Mouse (Mus musculus) cerebellum, adult 2 months (tissue): ENCODE results near the gene Lactb. TPM values are rescaled to one million over a fixed set of nuclear protein-coding genes. Genes with fewer than 3 reads are reported as not detected.

Experiments used
- DNase-seq, 2 experiments: peaks; one replicate each; pipeline ENCODE4 v3.0.0; 2021
- H3K27ac ChIP-seq: fragments of 200-500 bp; 2 replicates; pipeline ENCODE4 v1.5.1; 2012; ENCODE audit warnings: low read length, control low read depth, inconsistent platforms; ENCODE audit not compliant: insufficient read depth
- H3K27me3 ChIP-seq: fragments of 200-500 bp; 2 replicates; pipeline ENCODE4 v1.6.1; 2012; ENCODE audit warnings: inconsistent platforms, mild to moderate bottlenecking, low read length, moderate library complexity; ENCODE audit not compliant: control insufficient read depth, insufficient read depth
- H3K4me1 ChIP-seq: fragments of 200-500 bp; 2 replicates; pipeline ENCODE4 v1.6.1; 2011; ENCODE audit warnings: low read length; ENCODE audit not compliant: control insufficient read depth, insufficient read depth
- H3K4me3 ChIP-seq: fragments of 200-500 bp; replicated peaks from 2 replicates; pipeline ENCODE3; 2011; ENCODE audit warnings: mild to moderate bottlenecking, low read depth, low read length, control low read depth; ENCODE audit not compliant: insufficient read depth
- CTCF ChIP-seq: fragments of 200-500 bp; IDR thresholded peaks from 2 replicates; pipeline ENCODE4 v1.5.1; 2011; ENCODE audit warnings: low read depth, mild to moderate bottlenecking, control low read depth, low read length, moderate library complexity, borderline replicate concordance; ENCODE audit not compliant: insufficient read depth
- POLR2A ChIP-seq: fragments of 200-500 bp; IDR thresholded peaks from 2 replicates; pipeline ENCODE4 v1.6.1; 2011; ENCODE audit warnings: low read length, control low read depth, borderline replicate concordance; ENCODE audit not compliant: insufficient read depth
- WGBS: fragments of 180-500 bp; shearing (Covaris S2); methylation state at CpG from one replicate; pipeline ENCODE4 v1.1.7; 2018; 5-methylcytosine and 5-hydroxymethylcytosine counted together
- polyA plus RNA-seq: library from polyadenylated mRNA; depleted of rRNA; stranded (reverse); fragments of >200 nt; gene quantifications from 2 replicates; pipeline ENCODE4 v1.2.3, GENCODE M21; 2012

Lactb gene
- polyA plus RNA-seq, 1 experiment: 13.2 TPM

- H3K4me3 ChIP-seq: no peak overlapping the region
- no peak for DNase-seq
- TF ChIP-seq CTCF (no peak), POLR2A (no peak)
- no peaks in the 10 kb centered on the region for H3K27me3 ChIP-seq
- WGBS: 90% methylated on average over 7 of the region's 7 CpGs
- H3K4me1 ChIP-seq: peaks cover 3% of the 10 kb centered on the region; the same call in 1 of the 2 replicates
- no peak overlapping the region for H3K27ac ChIP-seq
Observed at GRCm38 (mm10) chr9:66930351-66930750, 44.9 kb downstream of the Lactb start.

- Histone ChIP-seq H3K27me3 (no peaks in the 10 kb centered on the region), H3K4me3 (no peak overlapping the region), H3K4me1 (peaks cover 3% of the 10 kb centered on the region; the same call in 1 of the 2 replicates), H3K27ac (no peak overlapping the region)
- no peak for TF ChIP-seq POLR2A
- TF ChIP-seq CTCF: no peak
- WGBS: 51% methylated on average over 8 of the region's 8 CpGs
- DNase-seq: peak in 1 of 2 experiments; percentile 74
Observed at GRCm38 (mm10) chr9:66927696-66928402, 47.4 kb downstream of the Lactb start.

GRCm38 (mm10) chr9:66925853-66926252, 49.4 kb downstream of the Lactb start:
- TF ChIP-seq POLR2A: no peak
- TF ChIP-seq CTCF: no peak
- no peak overlapping the region for H3K4me3 ChIP-seq
- WGBS: 85% methylated on average over 3 of the region's 3 CpGs

GRCm38 (mm10) chr9:66922076-66922475, 53.2 kb downstream of the Lactb start:
- Histone ChIP-seq H3K27me3 (no peaks in the 10 kb centered on the region), H3K4me1 (no peaks in the 10 kb centered on the region; the same call in 1 of the 2 replicates), H3K27ac (no peak overlapping the region), H3K4me3 (no peak overlapping the region)
- DNase-seq: no peak
- TF ChIP-seq POLR2A (no peak), CTCF (no peak)
- WGBS: 98% methylated on average over 1 of the region's 1 CpGs

More at GRCm38 (mm10) chr9:66925853-66926252, 49.4 kb downstream of the Lactb start:
- H3K4me1 ChIP-seq: peaks cover 3% of the 10 kb centered on the region; the same call in 1 of the 2 replicates
- DNase-seq: no peak
- no peaks in the 10 kb centered on the region for H3K27me3 ChIP-seq
- no peak overlapping the region for H3K27ac ChIP-seq

- DNase-seq: no peak
- H3K4me3 ChIP-seq: no peak overlapping the region
- no peaks in the 10 kb centered on the region for H3K27me3 ChIP-seq
- H3K27ac ChIP-seq: no peak overlapping the region
- H3K4me1 ChIP-seq: no peaks in the 10 kb centered on the region
- no peak for TF ChIP-seq POLR2A
- TF ChIP-seq CTCF: no peak
- 17% methylated on average over 6 of the region's 6 CpGs for WGBS
Observed at GRCm38 (mm10) chr9:66920488-66921279, 54.6 kb downstream of the Lactb start.

GRCm38 (mm10) chr9:66919981-66920380, 55.3 kb downstream of the Lactb start:
- H3K4me3 ChIP-seq: peak overlapping the region; percentile 53
- TF ChIP-seq CTCF (no peak), POLR2A (no peak)
- WGBS: 1% methylated on average over 14 of the region's 14 CpGs
- DNase-seq: peak in 1 of 2 experiments; percentile 51
- no peak overlapping the region for H3K27ac ChIP-seq
- H3K4me1 ChIP-seq: no peaks in the 10 kb centered on the region
- H3K27me3 ChIP-seq: no peaks in the 10 kb centered on the region

- Histone ChIP-seq H3K27me3 (no peaks in the 10 kb centered on the region), H3K27ac (no peak within 1 kb of the TSS), H3K4me1 (no peaks in the 10 kb centered on the region), H3K4me3 (peak within 1 kb of the TSS; percentile 71)
- peak; percentile 96 to 97 for DNase-seq
- WGBS: under 1% methylated on average over 46 of the region's 49 CpGs
- TF ChIP-seq CTCF (no peak), POLR2A (peak; percentile 76)
Observed at GRCm38 (mm10) chr9:66919382-66919971, 55.8 kb downstream of the Lactb start, which contains the start of gene Rab8b. Gene Rab8b, minus strand, starts transcription at chr9:66919687.
